Mouse (Mus musculus) cerebellum, adult 2 months (tissue): Measurements from ENCODE around the gene Gas2l3.

Experiments used
- CTCF ChIP-seq: fragments of 200-500 bp; IDR thresholded peaks from 2 replicates; pipeline ENCODE4 v1.5.1; 2011; ENCODE audit warnings: low read depth, mild to moderate bottlenecking, control low read depth, low read length, moderate library complexity, borderline replicate concordance; ENCODE audit not compliant: insufficient read depth
- POLR2A ChIP-seq: fragments of 200-500 bp; IDR thresholded peaks from 2 replicates; pipeline ENCODE4 v1.6.1; 2011; ENCODE audit warnings: low read length, control low read depth, borderline replicate concordance; ENCODE audit not compliant: insufficient read depth

DNA sequence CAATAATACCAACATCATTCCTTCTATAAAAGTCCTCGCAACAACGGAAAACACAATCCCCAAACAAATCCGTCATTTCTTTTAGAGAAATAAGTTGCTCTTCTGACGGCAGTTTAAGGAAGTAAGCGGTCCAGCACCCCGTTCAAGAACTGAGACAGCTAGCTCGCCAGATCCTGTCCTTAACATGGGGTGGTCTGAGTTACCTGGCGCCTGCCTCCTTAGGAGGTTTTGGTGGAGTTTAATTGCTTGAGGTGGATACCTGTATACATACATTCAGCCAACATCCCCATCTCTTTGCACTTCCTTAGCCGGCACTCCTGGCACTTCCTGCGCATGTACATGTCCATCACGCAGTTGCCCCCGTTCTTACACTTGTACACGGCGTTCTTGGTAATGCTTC is 39.3 kb upstream of the Gas2l3 start:
- TF ChIP-seq CTCF: no peak
- TF ChIP-seq POLR2A: no peak
